Mouse (Mus musculus): ENCODE results near the gene Smr2. TPM values are rescaled to one million over a fixed set of nuclear protein-coding genes. Genes with fewer than 3 reads are reported as not detected.
A peak's percentile ranks its signal among the peaks of the same experiment; 100 is the strongest.
"Not testable (repeated sequence)": the region's sequence is repeated elsewhere in the genome, so short reads cannot be mapped to it uniquely, and the experiment has no call there.

Smr2 gene
- not detected in 2 replicates for polyA plus RNA-seq (2011; ENCODE audit: insufficient read depth, insufficient read length, low read depth, missing spikeins)

DNA sequence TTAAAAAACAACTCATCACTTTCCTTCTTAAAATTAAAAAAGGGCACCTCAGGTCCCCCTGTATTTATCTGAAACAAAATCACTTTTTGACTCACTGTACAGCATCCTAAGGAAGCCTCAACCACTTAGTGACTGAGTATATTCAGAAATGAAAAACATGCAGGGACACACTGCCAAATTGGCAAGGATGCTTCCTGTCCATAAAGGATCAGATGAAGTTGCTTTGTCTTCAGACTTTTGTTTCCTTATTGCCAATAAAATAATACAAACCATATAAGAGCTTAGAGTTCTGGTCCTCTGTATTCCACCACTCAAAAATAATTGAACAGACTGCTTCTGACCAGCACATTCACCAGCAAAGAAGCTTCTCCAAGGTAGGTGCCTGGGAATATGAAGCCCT lies at the start of gene Smr2:
TSS of gene Smr2 (plus strand) at position 301 of the 400 bp plus-strand sequence.
- not testable (repeated sequence) for H3K36me3 ChIP-seq (ENCODE audit: control insufficient read depth, insufficient read depth, low read length, poor library complexity, severe bottlenecking); H3K27ac ChIP-seq (ENCODE audit: insufficient read depth, low read length); H3K9ac ChIP-seq (ENCODE audit: low read depth, poor library complexity, severe bottlenecking); H3K4me3 ChIP-seq (ENCODE audit: low read depth, low read length); H3K27me3 ChIP-seq (ENCODE audit: control insufficient read depth, insufficient read depth, low read length, poor library complexity, severe bottlenecking); H3K4me1 ChIP-seq (ENCODE audit: control insufficient read depth, insufficient read depth, low read length); H3K9me3 ChIP-seq (replicated peaks; ENCODE audit: control insufficient read depth, insufficient read depth, low read length, poor library complexity, severe bottlenecking)

DNA sequence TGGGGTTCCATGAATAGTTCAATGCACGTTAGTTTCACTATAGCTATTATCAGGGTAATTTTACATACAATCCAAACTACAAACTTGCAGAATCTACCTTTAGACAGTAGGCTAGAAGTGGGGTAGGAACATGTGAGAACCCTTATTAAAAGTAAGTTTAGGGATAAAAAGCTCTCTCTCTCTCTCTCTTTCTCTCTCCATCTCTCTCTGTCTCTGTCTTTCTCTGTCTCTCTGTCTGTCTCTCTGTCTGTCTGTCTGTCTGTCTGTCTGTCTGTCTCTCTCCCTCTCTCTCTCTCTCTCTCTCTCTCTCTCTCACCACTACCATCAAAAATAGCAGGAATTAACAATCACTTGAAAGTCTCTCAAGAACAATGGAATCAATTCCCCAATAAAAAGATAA lies 25.1 kb downstream of the Smr2 start, which contains the start of gene Gm11116:
TSS of gene Gm11116 (minus strand) at position 101 of the 400 bp plus-strand sequence.
- peak within 1 kb of the TSS; percentile 62 for H3K9ac ChIP-seq (ENCODE audit: low read depth, poor library complexity, severe bottlenecking)
- no peaks in the 10 kb centered on the region for H3K27me3 ChIP-seq (ENCODE audit: control insufficient read depth, insufficient read depth, low read length, poor library complexity, severe bottlenecking)
- TF ChIP-seq CTCF (IDR thresholded peaks at IDR 0.05; ENCODE audit: low read depth, low read length) (no peak), POLR2A (IDR thresholded peaks at IDR 0.05; ENCODE audit: insufficient read depth, low read length) (no peak), EP300 (IDR thresholded peaks at IDR 0.05; ENCODE audit: insufficient read depth, low read depth, low read length) (no peak)
- H3K36me3 ChIP-seq (ENCODE audit: control insufficient read depth, insufficient read depth, low read length, poor library complexity, severe bottlenecking): no peaks in the 10 kb centered on the region
- H3K27ac ChIP-seq (ENCODE audit: insufficient read depth, low read length): no peak within 1 kb of the TSS
- peak within 1 kb of the TSS; percentile 79 for H3K4me3 ChIP-seq (ENCODE audit: low read depth, low read length)
- no peaks in the 10 kb centered on the region for H3K9me3 ChIP-seq (replicated peaks; ENCODE audit: control insufficient read depth, insufficient read depth, low read length, poor library complexity, severe bottlenecking)
- H3K4me1 ChIP-seq (ENCODE audit: control insufficient read depth, insufficient read depth, low read length): no peaks in the 10 kb centered on the region

DNA sequence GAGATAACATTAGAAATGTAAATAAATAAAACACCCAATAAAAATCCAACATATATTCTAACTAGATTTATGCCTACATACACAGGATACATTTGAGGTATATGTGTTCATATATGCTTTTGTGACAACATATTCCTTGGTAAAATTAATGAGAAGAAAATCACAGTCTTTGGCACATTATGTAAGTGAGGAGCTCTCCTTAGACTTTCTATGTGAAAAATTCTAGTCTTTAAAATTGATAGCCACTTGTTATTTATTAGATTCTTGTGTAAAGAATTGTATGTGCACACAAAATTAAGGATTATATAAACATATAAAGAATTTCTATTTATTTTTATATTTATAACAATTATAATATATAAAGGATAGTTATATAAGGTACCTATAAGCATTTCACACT lies 67.6 kb downstream of the Smr2 start, which contains the start of gene Gm11115:
TSS of gene Gm11115 (minus strand) at position 101 of the 400 bp plus-strand sequence.
- Histone ChIP-seq H3K9me3 (replicated peaks; ENCODE audit: control insufficient read depth, insufficient read depth, low read length, poor library complexity, severe bottlenecking) (peaks cover 10% of the 10 kb centered on the region), H3K4me3 (ENCODE audit: low read depth, low read length) (no peak within 1 kb of the TSS), H3K27me3 (ENCODE audit: control insufficient read depth, insufficient read depth, low read length, poor library complexity, severe bottlenecking) (no peaks in the 10 kb centered on the region), H3K4me1 (ENCODE audit: control insufficient read depth, insufficient read depth, low read length) (no peaks in the 10 kb centered on the region), H3K27ac (ENCODE audit: insufficient read depth, low read length) (no peak within 1 kb of the TSS), H3K9ac (ENCODE audit: low read depth, poor library complexity, severe bottlenecking) (no peak within 1 kb of the TSS), H3K36me3 (ENCODE audit: control insufficient read depth, insufficient read depth, low read length, poor library complexity, severe bottlenecking) (no peaks in the 10 kb centered on the region)
- TF ChIP-seq CTCF (IDR thresholded peaks at IDR 0.05; ENCODE audit: low read depth, low read length) (no peak), EP300 (IDR thresholded peaks at IDR 0.05; ENCODE audit: insufficient read depth, low read depth, low read length) (no peak), POLR2A (IDR thresholded peaks at IDR 0.05; ENCODE audit: insufficient read depth, low read length) (no peak)

Other genes with a start within 250 kb of the Smr2 start
- gene Odam, start 201.5 kb upstream of the Smr2 start, polyA plus RNA-seq (2011; ENCODE audit: insufficient read depth, insufficient read length, low read depth, missing spikeins): not detected in 2 replicates
- gene Csn3, start 161.0 kb upstream of the Smr2 start, polyA plus RNA-seq (2011; ENCODE audit: insufficient read depth, insufficient read length, low read depth, missing spikeins): 1.8 and 2.2 TPM in 2 replicates
- not detected in 2 replicates for gene 2310003L06Rik, start 117.1 kb upstream of the Smr2 start, polyA plus RNA-seq (2011; ENCODE audit: insufficient read depth, insufficient read length, low read depth, missing spikeins)
- gene Gm28434, start 117.0 kb upstream of the Smr2 start, polyA plus RNA-seq (2011; ENCODE audit: insufficient read depth, insufficient read length, low read depth, missing spikeins): not detected in 2 replicates
- gene Cabs1, start 107.1 kb upstream of the Smr2 start, polyA plus RNA-seq (2011; ENCODE audit: insufficient read depth, insufficient read length, low read depth, missing spikeins): not detected in 2 replicates
- not detected in 2 replicates for gene Smr3a, start 84.0 kb upstream of the Smr2 start, polyA plus RNA-seq (2011; ENCODE audit: insufficient read depth, insufficient read length, low read depth, missing spikeins)
- gene Gm11116, start 25.0 kb downstream of the Smr2 start, polyA plus RNA-seq (2011; ENCODE audit: insufficient read depth, insufficient read length, low read depth, missing spikeins): not detected in 2 replicates
- gene Gm11115, start 67.5 kb downstream of the Smr2 start, polyA plus RNA-seq (2011; ENCODE audit: insufficient read depth, insufficient read length, low read depth, missing spikeins): not detected in 2 replicates
- not detected in 2 replicates for gene Gm7714, start 182.4 kb downstream of the Smr2 start, polyA plus RNA-seq (2011; ENCODE audit: insufficient read depth, insufficient read length, low read depth, missing spikeins)
- not detected in 2 replicates for gene Prol1, start 230.8 kb downstream of the Smr2 start, polyA plus RNA-seq (2011; ENCODE audit: insufficient read depth, insufficient read length, low read depth, missing spikeins)